Mouse (Mus musculus): ENCODE data around the gene Cit. TPM values are rescaled to one million over a fixed set of nuclear protein-coding genes. Genes with fewer than 3 reads are reported as not detected.
"Not testable (repeated sequence)": the region's sequence is repeated elsewhere in the genome, so short reads cannot be mapped to it uniquely, and the experiment has no call there.

Cit gene
- 10.6 and 12.5 TPM in 2 replicates for polyA plus RNA-seq (2012; ENCODE audit: insufficient read depth, insufficient read length, missing spikeins)

DNA sequence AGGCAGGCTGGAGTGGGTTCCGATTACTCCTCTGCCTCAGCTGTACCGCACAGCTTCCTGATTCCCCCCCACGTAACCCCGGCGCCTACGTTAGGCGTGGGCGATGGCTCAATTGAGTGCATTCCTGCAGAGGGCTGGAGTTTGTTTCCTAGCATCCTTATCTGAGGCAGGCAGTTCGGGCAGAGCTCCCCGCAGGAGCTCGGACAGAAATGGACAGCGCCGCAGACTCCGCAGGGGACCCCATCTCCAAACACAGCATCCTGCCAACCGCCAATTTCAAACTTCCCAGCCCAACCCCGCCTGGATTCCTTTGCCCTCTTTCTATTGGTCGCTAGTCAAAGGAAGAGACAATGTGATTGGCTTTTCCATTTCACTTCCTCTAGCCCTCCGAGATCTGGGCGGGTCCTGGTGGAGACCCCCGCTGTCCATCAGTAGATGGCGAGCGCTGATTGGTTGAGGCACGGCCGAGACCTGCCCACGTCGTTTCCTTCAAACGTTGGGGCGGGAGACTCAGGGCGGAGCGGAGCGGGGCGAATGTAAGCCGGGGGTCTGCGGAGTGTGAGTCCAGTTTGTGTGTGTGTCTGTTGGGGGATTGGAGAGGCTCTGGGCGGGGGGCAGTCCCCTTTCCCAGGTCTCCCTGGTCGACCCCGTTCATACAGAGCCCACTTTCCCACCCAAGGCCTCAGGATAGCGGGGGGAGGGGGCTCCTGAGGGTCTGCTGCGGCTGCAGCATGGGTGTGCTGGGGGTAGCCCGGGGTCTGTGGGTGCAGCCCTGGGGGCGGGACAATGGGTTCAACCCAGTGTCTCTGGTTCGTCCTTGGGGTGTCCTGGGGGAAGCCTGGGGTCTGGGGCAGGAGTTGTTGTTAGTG is at the start of gene Cit:
Gene Cit (plus strand): TSS at position 513 of the 869 bp plus-strand sequence.
- Histone ChIP-seq H3K4me3 (ENCODE audit: insufficient read depth, low read length) (peak within 1 kb of the TSS; percentile 86), H3K4me1 (ENCODE audit: control insufficient read depth, insufficient read depth, low read length) (peaks cover 5% of the 10 kb centered on the region; the same call in 1 of the 2 replicates), H3K27ac (ENCODE audit: insufficient read depth, low read depth, low read length) (no peak within 1 kb of the TSS)
- no peak for TF ChIP-seq POLR2A (IDR thresholded peaks at IDR 0.05; ENCODE audit: borderline replicate concordance, low read depth, low read length)
- no peak for TF ChIP-seq CTCF (IDR thresholded peaks at IDR 0.05; ENCODE audit: low read depth, low read length)

DNA sequence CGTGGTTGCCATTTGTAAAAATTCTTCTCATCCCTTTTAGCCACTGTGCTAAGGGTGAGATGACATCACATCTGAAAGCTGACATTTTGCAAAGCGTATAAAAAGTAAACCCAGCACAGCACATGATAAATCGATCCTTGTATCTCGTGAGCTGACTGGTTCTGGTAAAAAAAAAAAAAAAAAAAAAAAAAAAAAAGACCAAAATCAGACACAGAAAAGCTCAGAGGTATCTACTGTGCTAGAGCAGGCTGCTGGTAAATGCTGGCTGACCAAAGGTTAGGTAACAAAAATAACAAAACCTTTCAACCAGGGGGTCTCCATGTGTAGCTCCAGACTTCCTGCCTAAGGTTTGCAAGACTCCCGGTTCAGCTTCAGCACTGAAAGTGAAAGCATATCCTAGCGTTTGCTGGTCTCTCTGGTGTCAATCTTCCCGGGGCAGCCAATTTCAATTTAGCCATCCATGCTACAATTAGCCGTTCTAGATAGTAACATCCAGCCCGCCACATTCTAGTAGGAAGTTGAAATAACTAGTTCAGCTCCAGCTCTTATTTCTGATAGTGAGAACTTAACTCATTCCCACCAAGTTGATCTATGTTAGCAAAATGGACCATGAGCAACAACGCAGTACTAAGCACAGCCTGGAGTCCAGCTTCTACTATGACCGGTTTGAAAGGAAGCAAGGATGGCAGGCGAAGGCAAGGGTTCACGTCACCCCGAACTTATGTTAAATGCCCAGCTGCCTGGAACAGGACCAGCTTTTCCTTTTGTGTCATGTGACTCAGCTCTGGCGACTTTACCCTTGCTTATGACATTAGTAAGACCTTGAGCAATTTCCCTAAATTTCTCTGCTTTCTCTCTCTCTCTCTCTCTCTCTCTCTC is 45.8 kb upstream of the Cit start:
- H3K4me1 ChIP-seq (ENCODE audit: control insufficient read depth, insufficient read depth, low read length): no peaks in the 10 kb centered on the region
- H3K27ac ChIP-seq (ENCODE audit: insufficient read depth, low read depth, low read length): no peak overlapping the region
- TF ChIP-seq POLR2A (IDR thresholded peaks at IDR 0.05; ENCODE audit: borderline replicate concordance, low read depth, low read length): no peak
- no peak for TF ChIP-seq CTCF (IDR thresholded peaks at IDR 0.05; ENCODE audit: low read depth, low read length)
- peak overlapping the region; percentile 54 for H3K4me3 ChIP-seq (ENCODE audit: insufficient read depth, low read length)

DNA sequence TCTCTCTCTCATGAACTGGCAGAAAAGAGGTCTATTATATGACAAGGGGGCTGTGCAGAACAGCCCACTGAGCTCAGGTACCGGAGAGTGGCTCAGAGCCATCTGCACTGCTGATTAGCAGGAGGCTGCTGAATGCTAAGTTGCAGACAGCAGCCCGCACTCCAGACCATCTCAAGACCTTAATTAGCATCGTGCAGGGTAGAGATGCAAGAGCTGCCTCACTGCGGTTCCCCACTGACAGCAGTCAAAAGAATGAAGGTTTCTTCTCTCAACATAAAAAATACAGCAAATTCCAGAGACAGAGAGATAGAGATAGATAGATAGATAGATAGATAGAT is 45.2 kb upstream of the Cit start:
- TF ChIP-seq POLR2A (IDR thresholded peaks at IDR 0.05; ENCODE audit: borderline replicate concordance, low read depth, low read length) (no peak), CTCF (IDR thresholded peaks at IDR 0.05; ENCODE audit: low read depth, low read length) (no peak)
- H3K4me1 ChIP-seq (ENCODE audit: control insufficient read depth, insufficient read depth, low read length): no peaks in the 10 kb centered on the region
- H3K27ac ChIP-seq (ENCODE audit: insufficient read depth, low read depth, low read length): no peak overlapping the region
- H3K4me3 ChIP-seq (ENCODE audit: insufficient read depth, low read length): peak overlapping the region; percentile 54

DNA sequence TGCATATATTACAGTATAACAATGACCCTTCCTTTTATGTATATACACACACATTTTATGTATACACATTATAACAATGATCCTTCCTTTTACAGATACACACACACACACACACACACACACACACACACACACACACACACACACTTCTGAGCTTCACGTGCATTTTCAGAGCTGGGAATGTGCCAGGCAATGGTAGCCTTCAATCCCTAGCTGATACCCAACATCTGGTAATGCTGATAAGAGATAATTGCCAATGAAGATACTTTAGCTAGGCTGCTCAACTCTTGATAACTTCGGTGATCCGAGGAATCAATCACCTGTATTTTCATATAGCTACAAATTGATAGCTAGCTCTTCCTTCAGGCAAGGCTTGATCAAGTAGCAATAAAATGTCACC is 32.8 kb upstream of the Cit start:
- H3K27ac ChIP-seq (ENCODE audit: insufficient read depth, low read depth, low read length): no peak overlapping the region
- no peak overlapping the region for H3K4me3 ChIP-seq (ENCODE audit: insufficient read depth, low read length)
- H3K4me1 ChIP-seq (ENCODE audit: control insufficient read depth, insufficient read depth, low read length): no peaks in the 10 kb centered on the region
- no peak for TF ChIP-seq CTCF (IDR thresholded peaks at IDR 0.05; ENCODE audit: low read depth, low read length)
- no peak for TF ChIP-seq POLR2A (IDR thresholded peaks at IDR 0.05; ENCODE audit: borderline replicate concordance, low read depth, low read length)

DNA sequence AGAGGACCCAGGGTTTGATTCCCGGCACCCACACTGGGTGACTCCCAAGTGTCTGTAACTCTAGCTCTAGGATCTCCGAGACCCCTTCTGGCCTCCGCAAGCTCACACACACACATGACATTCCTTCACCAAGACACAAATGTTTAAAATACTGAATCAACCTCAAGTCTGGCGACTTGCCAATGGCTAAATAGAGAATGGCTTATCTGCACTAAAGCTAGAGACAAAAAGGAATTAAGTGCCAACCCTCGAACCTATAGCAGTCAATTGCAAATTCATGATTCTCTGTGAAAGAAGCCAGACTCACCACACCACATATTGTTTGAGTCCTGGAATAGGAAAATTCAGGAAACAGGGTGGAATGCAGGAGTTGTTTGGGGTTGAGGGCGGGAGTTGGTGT is 28.1 kb upstream of the Cit start:
- no peak overlapping the region for H3K4me3 ChIP-seq (ENCODE audit: insufficient read depth, low read length)

DNA sequence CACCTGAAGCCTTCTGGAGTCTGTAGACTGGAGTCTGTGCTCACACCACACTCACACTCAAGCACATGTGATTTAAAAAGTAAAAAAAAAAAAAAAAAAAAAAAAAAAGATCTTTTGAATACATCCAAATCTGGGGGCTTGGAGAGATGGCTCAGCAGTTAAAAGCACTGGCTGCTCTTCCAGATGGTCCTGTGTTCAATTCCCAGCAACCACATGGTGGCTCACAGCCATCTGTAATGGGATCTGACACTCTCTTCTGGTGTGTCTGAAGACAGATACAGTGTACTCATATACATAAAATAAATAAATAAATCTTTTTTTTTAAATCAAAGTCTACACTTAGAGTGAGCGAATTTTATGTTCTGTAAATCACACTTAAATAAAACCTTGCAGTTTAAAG is 27.4 kb upstream of the Cit start:
- H3K4me3 ChIP-seq (ENCODE audit: insufficient read depth, low read length); H3K4me1 ChIP-seq (ENCODE audit: control insufficient read depth, insufficient read depth, low read length); H3K27ac ChIP-seq (ENCODE audit: insufficient read depth, low read depth, low read length): not testable (repeated sequence)

More for the DNA sequence above, 28.1 kb upstream of the Cit start:
- Histone ChIP-seq H3K4me1 (ENCODE audit: control insufficient read depth, insufficient read depth, low read length) (no peaks in the 10 kb centered on the region), H3K27ac (ENCODE audit: insufficient read depth, low read depth, low read length) (no peak overlapping the region)
- TF ChIP-seq POLR2A (IDR thresholded peaks at IDR 0.05; ENCODE audit: borderline replicate concordance, low read depth, low read length): no peak
- no peak for TF ChIP-seq CTCF (IDR thresholded peaks at IDR 0.05; ENCODE audit: low read depth, low read length)

DNA sequence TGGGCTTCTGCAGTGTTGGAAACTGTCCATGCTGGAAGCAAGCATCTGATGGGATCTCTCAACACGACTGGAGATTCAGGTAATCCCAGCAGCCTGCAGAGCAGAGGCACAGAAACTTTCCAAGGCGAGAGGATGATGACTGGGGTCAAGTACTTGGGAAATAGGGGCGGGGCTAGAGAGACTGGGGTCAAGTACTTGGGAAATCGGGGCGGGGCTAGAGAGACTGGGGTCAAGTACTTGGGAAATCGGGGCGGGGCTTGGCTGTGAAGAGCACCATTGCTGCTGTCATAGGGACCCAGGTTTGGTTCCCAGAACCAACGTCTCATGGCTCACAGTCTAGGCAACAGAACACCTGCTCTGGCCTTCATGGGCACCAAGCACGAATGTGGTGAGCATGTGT is 25.1 kb upstream of the Cit start:
- no peaks in the 10 kb centered on the region for H3K4me1 ChIP-seq (ENCODE audit: control insufficient read depth, insufficient read depth, low read length)
- TF ChIP-seq CTCF (IDR thresholded peaks at IDR 0.05; ENCODE audit: low read depth, low read length) (no peak), POLR2A (IDR thresholded peaks at IDR 0.05; ENCODE audit: borderline replicate concordance, low read depth, low read length) (no peak)
- no peak overlapping the region for H3K27ac ChIP-seq (ENCODE audit: insufficient read depth, low read depth, low read length)
- no peak overlapping the region for H3K4me3 ChIP-seq (ENCODE audit: insufficient read depth, low read length)

DNA sequence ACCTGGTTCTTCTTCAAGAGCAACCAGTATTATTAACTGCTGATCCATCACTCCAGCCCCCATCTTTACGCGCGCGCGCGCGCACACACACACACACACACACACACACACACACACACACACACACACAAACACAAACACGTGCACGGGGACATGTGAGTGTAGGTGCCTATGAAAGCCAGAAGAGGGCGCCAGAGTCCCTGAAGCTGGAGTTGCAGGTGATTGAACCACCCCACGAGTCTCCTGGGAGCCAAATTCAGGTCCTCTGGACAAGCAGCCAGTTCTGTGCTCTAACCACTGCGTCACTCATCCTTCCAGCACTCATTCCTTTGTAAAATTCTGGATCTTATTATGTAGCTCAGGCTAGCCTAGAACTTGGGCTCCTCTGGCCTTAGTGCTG is 23.9 kb upstream of the Cit start:
- TF ChIP-seq POLR2A (IDR thresholded peaks at IDR 0.05; ENCODE audit: borderline replicate concordance, low read depth, low read length): no peak
- TF ChIP-seq CTCF (IDR thresholded peaks at IDR 0.05; ENCODE audit: low read depth, low read length): no peak
- no peak overlapping the region for H3K27ac ChIP-seq (ENCODE audit: insufficient read depth, low read depth, low read length)
- no peaks in the 10 kb centered on the region for H3K4me1 ChIP-seq (ENCODE audit: control insufficient read depth, insufficient read depth, low read length)
- no peak overlapping the region for H3K4me3 ChIP-seq (ENCODE audit: insufficient read depth, low read length)

DNA sequence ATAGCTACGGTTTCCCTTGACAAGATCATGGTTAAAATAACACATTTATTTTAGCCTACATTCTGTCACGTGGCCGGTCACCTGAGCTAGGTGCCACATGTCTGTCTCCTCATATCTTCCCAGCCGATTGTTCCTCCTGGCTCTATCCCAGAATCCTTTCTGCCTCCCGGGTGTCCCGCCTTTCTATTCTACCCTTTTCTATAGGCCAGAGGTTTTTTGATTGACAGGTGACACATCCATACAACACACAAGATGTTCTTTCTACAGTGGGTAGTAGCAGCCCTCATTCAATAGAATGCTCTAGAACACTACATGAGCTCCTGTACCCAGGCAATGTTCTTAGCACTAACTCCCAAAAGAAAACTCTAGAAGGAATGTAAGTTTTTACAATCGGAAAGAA is 23.2 kb upstream of the Cit start:
- Histone ChIP-seq H3K27ac (ENCODE audit: insufficient read depth, low read depth, low read length) (no peak overlapping the region), H3K4me1 (ENCODE audit: control insufficient read depth, insufficient read depth, low read length) (no peaks in the 10 kb centered on the region), H3K4me3 (ENCODE audit: insufficient read depth, low read length) (no peak overlapping the region)
- TF ChIP-seq POLR2A (IDR thresholded peaks at IDR 0.05; ENCODE audit: borderline replicate concordance, low read depth, low read length) (no peak), CTCF (IDR thresholded peaks at IDR 0.05; ENCODE audit: low read depth, low read length) (no peak)

DNA sequence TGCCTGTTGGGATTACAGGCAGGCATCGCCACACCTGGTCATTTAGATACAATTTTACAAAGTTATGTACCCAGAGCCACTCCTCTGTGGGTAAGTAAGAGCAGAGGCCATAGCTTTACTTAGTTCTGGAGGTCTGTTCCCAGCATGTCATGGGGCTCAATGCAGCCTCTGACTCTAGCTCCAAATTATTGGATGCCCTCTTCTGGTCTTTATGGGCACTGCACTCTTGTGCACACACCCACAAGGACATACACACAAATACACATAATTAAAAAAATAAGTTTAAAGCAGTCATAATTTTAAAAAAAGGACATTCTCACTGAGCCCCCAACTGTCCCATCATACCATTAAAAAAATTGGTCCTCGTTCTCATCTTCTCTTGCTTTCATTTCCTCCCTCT is 12.3 kb upstream of the Cit start:
- TF ChIP-seq POLR2A (IDR thresholded peaks at IDR 0.05; ENCODE audit: borderline replicate concordance, low read depth, low read length): no peak
- no peak for TF ChIP-seq CTCF (IDR thresholded peaks at IDR 0.05; ENCODE audit: low read depth, low read length)
- no peaks in the 10 kb centered on the region for H3K4me1 ChIP-seq (ENCODE audit: control insufficient read depth, insufficient read depth, low read length)

DNA sequence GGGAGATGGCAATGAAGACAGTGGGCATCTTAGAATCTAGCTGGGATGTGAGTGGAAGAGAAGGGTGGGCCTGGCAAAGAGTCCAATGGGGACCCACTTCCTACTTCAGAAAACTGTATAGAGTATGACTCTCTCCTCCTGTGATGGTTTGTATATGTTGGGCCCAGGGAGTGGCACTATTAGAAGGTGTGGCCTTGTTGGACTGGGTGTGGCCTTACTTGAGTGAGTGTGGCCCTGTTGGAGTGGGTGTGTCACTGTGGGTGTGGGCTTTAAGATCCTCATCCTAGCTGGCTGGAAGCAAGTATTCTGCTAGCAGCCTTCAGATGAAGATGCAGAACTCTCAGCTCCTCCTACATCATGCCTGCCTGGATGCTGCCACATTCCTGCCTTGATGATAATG is 11.3 kb upstream of the Cit start:
- not testable (repeated sequence) for H3K27ac ChIP-seq (ENCODE audit: insufficient read depth, low read depth, low read length); H3K4me1 ChIP-seq (ENCODE audit: control insufficient read depth, insufficient read depth, low read length); H3K4me3 ChIP-seq (ENCODE audit: insufficient read depth, low read length)

More for the DNA sequence above, 12.3 kb upstream of the Cit start:
- no peak overlapping the region for H3K4me3 ChIP-seq (ENCODE audit: insufficient read depth, low read length)
- H3K27ac ChIP-seq (ENCODE audit: insufficient read depth, low read depth, low read length): no peak overlapping the region
